Mouse (Mus musculus) heart, embryonic 13.5 days (tissue): Measurements from ENCODE around the gene Oasl1. TPM values are rescaled to one million over a fixed set of nuclear protein-coding genes. Genes with fewer than 3 reads are reported as not detected.

ENCODE experiments used
- ATAC-seq: fragments of 200-750 bp; cut with Nextera tagmentation; 2 replicates; pipeline ENCODE4 v1.8.0; 2017; ENCODE audit warnings: moderate TSS enrichment; ENCODE audit not compliant: insufficient number of reproducible peaks, low FRiP score, low TSS enrichment; ENCODE audit errors: extremely low read depth
- H3K27ac ChIP-seq: fragments of 300-500 bp; sonication (generic); replicated peaks from 2 replicates; pipeline ENCODE4 v1.5.1; 2015; ENCODE audit warnings: moderate library complexity, mild to moderate bottlenecking, inconsistent platforms
- H3K27me3 ChIP-seq: fragments of 300-500 bp; sonication (generic); replicated peaks from 2 replicates; pipeline ENCODE4 v1.6.1; 2015; ENCODE audit warnings: mild to moderate bottlenecking, inconsistent platforms
- H3K36me3 ChIP-seq: fragments of 300-500 bp; sonication (generic); 2 replicates; pipeline ENCODE4 v1.6.1; 2015; ENCODE audit warnings: mild to moderate bottlenecking, inconsistent platforms
- H3K4me1 ChIP-seq: fragments of 300-500 bp; sonication (generic); 2 replicates; pipeline ENCODE4 v1.6.1; 2015; ENCODE audit warnings: inconsistent platforms
- H3K4me2 ChIP-seq: fragments of 300-500 bp; sonication (generic); 2 replicates; pipeline ENCODE4 v1.6.1; 2015; ENCODE audit warnings: inconsistent platforms, mild to moderate bottlenecking, moderate library complexity
- H3K4me3 ChIP-seq: fragments of 300-500 bp; sonication (generic); 2 replicates; pipeline ENCODE4 v1.5.1; 2015; ENCODE audit warnings: moderate library complexity, mild to moderate bottlenecking, inconsistent platforms
- H3K9ac ChIP-seq: fragments of 300-500 bp; sonication (generic); 2 replicates; pipeline ENCODE4 v1.6.1; 2015; ENCODE audit warnings: inconsistent platforms, mild to moderate bottlenecking, moderate library complexity
- H3K9me3 ChIP-seq: fragments of 300-500 bp; sonication (generic); 2 replicates; pipeline ENCODE4 v1.6.1; 2016; ENCODE audit warnings: inconsistent platforms
- WGBS: fragments of 180-500 bp; shearing (Covaris S2); methylation state at CpG from one replicate; pipeline ENCODE4 v1.1.7; 2015; ENCODE audit warnings: mixed read lengths; 5-methylcytosine and 5-hydroxymethylcytosine counted together
- polyA plus RNA-seq: library from polyadenylated mRNA; unstranded; fragments of >200 nt; fragmentation: Nextera tagmentation; extraction: Ambion mirVana; gene quantifications from 2 replicates; pipeline ENCODE4 v1.2.1, GENCODE M21; 2015

Gene Oasl1
- polyA plus RNA-seq, 1 experiment from 2014 or later, result 0.67 TPM

- Histone ChIP-seq H3K36me3 (no peaks in the 10 kb centered on the region), H3K4me3 (no peak within 1 kb of the TSS), H3K9me3 (no peaks in the 10 kb centered on the region), H3K27ac (no peak within 1 kb of the TSS), H3K27me3 (peaks cover 41% of the 10 kb centered on the region), H3K9ac (0 out of 2 replicates have a peak within 1 kb of the TSS, but pooled peaks have one; percentile 33), H3K4me1 (peaks cover 4% of the 10 kb centered on the region), H3K4me2 (no peak within 1 kb of the TSS)
- 80% methylated on average over 17 of the region's 17 CpGs for WGBS
- ATAC-seq, result no peak
Measured at GRCm38 (mm10) chr5:114970824-114971227, 47.8 kb downstream of the Oasl1 start, which contains the start of gene Hnf1a. Hnf1a (minus strand) TSS chr5:114971094.

DNA sequence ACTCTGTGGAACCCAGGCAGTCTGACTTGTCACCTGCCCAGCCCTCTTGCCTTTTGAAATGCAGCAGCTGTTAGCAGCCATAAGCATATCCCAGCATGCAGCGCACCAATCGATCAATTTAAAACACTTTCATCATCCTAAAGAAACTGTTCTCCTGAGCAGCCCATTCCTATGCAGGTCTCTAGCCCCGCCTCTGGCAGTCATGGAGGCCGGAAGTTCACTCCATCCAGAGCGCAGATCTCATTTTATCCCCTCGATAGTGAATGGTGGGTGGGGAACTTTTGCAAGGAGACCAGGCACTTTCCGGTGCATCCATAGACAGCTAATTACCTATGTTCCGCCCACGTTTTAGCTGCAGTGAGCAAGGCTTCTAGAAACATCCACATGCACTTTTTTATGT is 49.2 kb downstream of the Oasl1 start:
- Histone ChIP-seq H3K9ac (no peak overlapping the region), H3K36me3 (no peaks in the 10 kb centered on the region), H3K9me3 (no peaks in the 10 kb centered on the region), H3K27me3 (peaks cover 34% of the 10 kb centered on the region), H3K4me2 (no peak overlapping the region), H3K27ac (no peak overlapping the region), H3K4me3 (no peak overlapping the region), H3K4me1 (peaks cover 3% of the 10 kb centered on the region)
- WGBS, result 73% methylated on average over 9 of the region's 9 CpGs
- no peak for ATAC-seq

GRCm38 (mm10) chr5:114973131-114973530 is 50.1 kb downstream of the Oasl1 start:
- Histone ChIP-seq H3K36me3 (no peaks in the 10 kb centered on the region), H3K4me2 (no peak overlapping the region), H3K27ac (no peak overlapping the region), H3K4me3 (no peak overlapping the region), H3K27me3 (peaks cover 25% of the 10 kb centered on the region), H3K9ac (no peak overlapping the region), H3K9me3 (no peaks in the 10 kb centered on the region), H3K4me1 (no peaks in the 10 kb centered on the region; the same call in 1 of the 2 replicates)
- WGBS, result 68% methylated on average over 8 of the region's 8 CpGs
- ATAC-seq, result no peak

DNA sequence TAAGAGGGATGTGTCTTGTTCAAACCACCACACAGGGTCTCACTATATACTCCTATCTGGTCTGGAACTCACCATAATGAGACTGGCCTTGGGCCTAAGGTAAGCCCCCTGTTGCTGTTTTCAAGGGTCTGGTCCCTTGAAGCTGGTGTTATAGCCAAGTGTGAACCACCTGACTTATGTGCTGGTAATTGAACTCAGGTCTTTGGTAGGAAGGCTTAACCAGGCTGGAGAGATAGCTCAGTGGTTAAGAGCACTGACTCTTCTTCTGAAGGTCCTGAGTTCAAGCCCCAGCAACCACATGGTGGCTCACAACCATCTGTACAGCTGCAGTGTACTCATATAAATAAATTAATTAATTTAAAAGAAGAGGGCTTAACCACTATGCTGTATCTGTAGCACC is 53.9 kb downstream of the Oasl1 start:
- peaks cover 16% of the 10 kb centered on the region for H3K4me1 ChIP-seq
- no peaks in the 10 kb centered on the region for H3K9me3 ChIP-seq
- H3K4me3 ChIP-seq, result no peak overlapping the region
- no peak overlapping the region for H3K9ac ChIP-seq
- ATAC-seq, result no peak
- no peaks in the 10 kb centered on the region for H3K27me3 ChIP-seq
- no peak overlapping the region for H3K4me2 ChIP-seq
- H3K27ac ChIP-seq, result no peak overlapping the region
- no peaks in the 10 kb centered on the region for H3K36me3 ChIP-seq

- H3K27me3 ChIP-seq, result no peaks in the 10 kb centered on the region
- H3K4me1 ChIP-seq, result peaks cover 16% of the 10 kb centered on the region
- no peak overlapping the region for H3K27ac ChIP-seq
- no peaks in the 10 kb centered on the region for H3K9me3 ChIP-seq
- no peak overlapping the region for H3K4me2 ChIP-seq
- peak overlapping the region; percentile 61; the same call in 1 of the 2 replicates for H3K4me3 ChIP-seq
- H3K9ac ChIP-seq, result no peak overlapping the region
- no peaks in the 10 kb centered on the region for H3K36me3 ChIP-seq
- 63% methylated on average over 11 of the region's 11 CpGs for WGBS
- ATAC-seq, result no peak
Measured at GRCm38 (mm10) chr5:114978473-114978872, 55.4 kb downstream of the Oasl1 start.

GRCm38 (mm10) chr5:114978888-114979249 is 55.8 kb downstream of the Oasl1 start:
- no peaks in the 10 kb centered on the region for H3K9me3 ChIP-seq
- no peak for ATAC-seq
- no peaks in the 10 kb centered on the region for H3K36me3 ChIP-seq
- peak overlapping the region; percentile 61 for H3K4me3 ChIP-seq
- peaks cover 16% of the 10 kb centered on the region for H3K4me1 ChIP-seq
- 4% methylated on average over 6 of the region's 6 CpGs for WGBS
- H3K27me3 ChIP-seq, result no peaks in the 10 kb centered on the region
- H3K27ac ChIP-seq, result no peak overlapping the region
- peak overlapping the region; percentile 86 for H3K4me2 ChIP-seq
- peak overlapping the region; percentile 75 for H3K9ac ChIP-seq

- WGBS, result 4% methylated on average over 32 of the region's 32 CpGs
- peak overlapping the region; percentile 8; the same call in 1 of the 2 replicates for H3K27ac ChIP-seq
- H3K9ac ChIP-seq, result peak overlapping the region; percentile 76
- peak overlapping the region; percentile 86 for H3K4me2 ChIP-seq
- H3K36me3 ChIP-seq, result no peaks in the 10 kb centered on the region
- no peaks in the 10 kb centered on the region for H3K27me3 ChIP-seq
- H3K9me3 ChIP-seq, result no peaks in the 10 kb centered on the region
- H3K4me3 ChIP-seq, result peak overlapping the region; percentile 61
- ATAC-seq, result peak; percentile 45
- H3K4me1 ChIP-seq, result peaks cover 16% of the 10 kb centered on the region
Measured at GRCm38 (mm10) chr5:114979250-114980121, 56.4 kb downstream of the Oasl1 start.

GRCm38 (mm10) chr5:114980122-114980748 is 57.2 kb downstream of the Oasl1 start:
- H3K4me1 ChIP-seq, result peaks cover 16% of the 10 kb centered on the region
- ATAC-seq, result peak; percentile 32; the same call in 1 of the 2 replicates
- peak overlapping the region; percentile 86 for H3K4me2 ChIP-seq
- H3K27me3 ChIP-seq, result no peaks in the 10 kb centered on the region
- peak overlapping the region; percentile 76 for H3K9ac ChIP-seq
- H3K27ac ChIP-seq, result peak overlapping the region; percentile 8; the same call in 1 of the 2 replicates
- no peaks in the 10 kb centered on the region for H3K9me3 ChIP-seq
- no peaks in the 10 kb centered on the region for H3K36me3 ChIP-seq
- H3K4me3 ChIP-seq, result peak overlapping the region; percentile 61
- 22% methylated on average over 16 of the region's 16 CpGs for WGBS

DNA sequence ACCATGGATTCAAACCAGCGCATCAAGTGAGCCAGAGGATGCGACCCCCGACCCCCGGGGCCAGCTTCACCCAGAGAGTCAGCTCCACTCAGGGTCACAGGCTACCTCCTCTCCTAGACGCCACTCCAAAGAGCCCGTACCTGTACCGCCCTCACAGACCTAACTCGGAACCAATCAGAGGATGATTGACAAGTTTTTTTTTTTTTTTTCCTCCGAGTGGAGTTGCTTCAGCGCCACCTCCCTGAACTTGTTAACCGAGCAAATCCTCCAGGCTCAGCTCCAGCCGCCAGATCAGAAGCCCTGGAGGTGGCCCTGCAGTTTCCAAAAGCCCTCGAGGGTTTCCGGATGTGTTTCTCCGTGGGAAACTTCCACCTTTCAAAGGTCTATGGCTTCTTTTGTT is 59.0 kb downstream of the Oasl1 start:
- Histone ChIP-seq H3K36me3 (no peaks in the 10 kb centered on the region), H3K9me3 (no peaks in the 10 kb centered on the region), H3K4me3 (no peak overlapping the region), H3K9ac (no peak overlapping the region), H3K27ac (no peak overlapping the region), H3K27me3 (no peaks in the 10 kb centered on the region), H3K4me1 (peaks cover 16% of the 10 kb centered on the region), H3K4me2 (no peak overlapping the region)
- 43% methylated on average over 15 of the region's 15 CpGs for WGBS
- no peak for ATAC-seq

- Histone ChIP-seq H3K9ac (no peak overlapping the region), H3K27me3 (no peaks in the 10 kb centered on the region), H3K4me3 (no peak overlapping the region), H3K4me2 (no peak overlapping the region), H3K4me1 (peaks cover 6% of the 10 kb centered on the region), H3K36me3 (no peaks in the 10 kb centered on the region), H3K27ac (no peak overlapping the region), H3K9me3 (no peaks in the 10 kb centered on the region)
- no peak for ATAC-seq
Measured at GRCm38 (mm10) chr5:114985074-114985473, 62.0 kb downstream of the Oasl1 start.
